Mouse (Mus musculus): ENCODE measurements at regions not wholly inside any gene's neighbourhood (a gene's known extent, or its start where the extent isn't known, plus 50 kb on each side); places are given as distances from the start of the nearest gene placed in this dataset.

DNA sequence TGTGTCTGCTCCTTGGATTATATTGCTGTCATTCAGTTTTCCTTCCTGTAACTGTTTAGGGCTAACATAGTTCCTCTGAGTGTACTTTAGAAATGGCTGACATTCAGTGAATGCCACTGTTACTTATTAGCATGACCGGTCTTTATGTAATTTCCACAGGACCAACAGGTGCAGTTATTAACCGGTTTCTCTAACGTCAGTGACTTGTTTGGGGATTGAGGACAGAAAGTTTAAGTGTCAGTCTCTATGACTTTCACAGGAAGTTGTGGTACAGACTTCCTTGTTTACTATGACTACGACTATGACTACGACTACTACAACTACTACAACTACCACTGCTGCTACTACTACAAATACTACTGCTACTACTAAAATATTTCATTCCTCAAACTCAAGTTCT lies 170.4 kb upstream of the Ptger4 start:
- Histone ChIP-seq H3K27ac (ENCODE audit: insufficient read depth, low read length) (no peak overlapping the region), H3K4me3 (ENCODE audit: insufficient read depth, low read length) (no peak overlapping the region), H3K4me1 (ENCODE audit: control insufficient read depth, insufficient read depth, low read length) (no peaks in the 10 kb centered on the region)
- TF ChIP-seq CTCF (IDR thresholded peaks at IDR 0.05; ENCODE audit: extremely low read depth, insufficient read depth, low read length) (no peak), POLR2A (IDR thresholded peaks at IDR 0.05; ENCODE audit: extremely low read depth, insufficient read depth, low read length) (no peak)

- H3K4me3 ChIP-seq (ENCODE audit: insufficient read depth, low read length): no peak overlapping the region
- no peak overlapping the region for H3K27ac ChIP-seq (ENCODE audit: insufficient read depth, low read length)
- H3K4me1 ChIP-seq (ENCODE audit: control insufficient read depth, insufficient read depth, low read length): no peaks in the 10 kb centered on the region
- TF ChIP-seq POLR2A (IDR thresholded peaks at IDR 0.05; ENCODE audit: extremely low read depth, insufficient read depth, low read length): no peak
- no peak for TF ChIP-seq CTCF (IDR thresholded peaks at IDR 0.05; ENCODE audit: extremely low read depth, insufficient read depth, low read length)
These were observed 172.0 kb upstream of the Ptger4 start for GRCm38 (mm10) chr15:5416031-5416430.

- Histone ChIP-seq H3K4me1 (ENCODE audit: control insufficient read depth, insufficient read depth, low read length) (no peaks in the 10 kb centered on the region), H3K27ac (ENCODE audit: insufficient read depth, low read length) (no peak overlapping the region), H3K4me3 (ENCODE audit: insufficient read depth, low read length) (no peak overlapping the region)
- TF ChIP-seq CTCF (IDR thresholded peaks at IDR 0.05; ENCODE audit: extremely low read depth, insufficient read depth, low read length) (no peak), POLR2A (IDR thresholded peaks at IDR 0.05; ENCODE audit: extremely low read depth, insufficient read depth, low read length) (no peak)
These were observed 182.7 kb upstream of the Ptger4 start for GRCm38 (mm10) chr15:5426641-5427040.

- H3K27ac ChIP-seq (ENCODE audit: insufficient read depth, low read length): no peak overlapping the region
- H3K4me3 ChIP-seq (ENCODE audit: insufficient read depth, low read length): no peak overlapping the region
- TF ChIP-seq CTCF (IDR thresholded peaks at IDR 0.05; ENCODE audit: extremely low read depth, insufficient read depth, low read length) (no peak), POLR2A (IDR thresholded peaks at IDR 0.05; ENCODE audit: extremely low read depth, insufficient read depth, low read length) (no peak)
- no peaks in the 10 kb centered on the region for H3K4me1 ChIP-seq (ENCODE audit: control insufficient read depth, insufficient read depth, low read length)
These were observed 183.5 kb upstream of the Ptger4 start for GRCm38 (mm10) chr15:5427319-5428048.

DNA sequence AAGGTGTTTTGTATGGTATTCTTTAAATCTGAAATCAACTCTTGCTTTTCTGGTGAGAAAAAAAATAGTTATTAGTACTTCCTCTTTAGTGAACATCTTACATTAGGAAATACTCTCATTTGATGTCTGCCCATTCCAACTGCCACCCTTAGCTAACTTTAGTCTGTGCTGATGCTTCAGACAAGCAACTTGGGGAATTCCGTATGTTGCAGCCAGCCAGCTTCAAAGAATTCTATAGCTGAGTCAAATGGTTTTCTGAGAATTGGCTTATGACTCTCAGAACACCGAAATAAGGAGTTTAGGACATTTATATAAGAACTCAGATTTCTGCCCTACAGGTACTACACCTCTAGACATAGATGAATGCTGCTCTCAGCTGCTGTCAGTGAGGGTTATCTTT lies 188.0 kb upstream of the Ptger4 start:
- Histone ChIP-seq H3K4me1 (ENCODE audit: control insufficient read depth, insufficient read depth, low read length) (no peaks in the 10 kb centered on the region), H3K4me3 (ENCODE audit: insufficient read depth, low read length) (no peak overlapping the region), H3K27ac (ENCODE audit: insufficient read depth, low read length) (no peak overlapping the region)
- TF ChIP-seq CTCF (IDR thresholded peaks at IDR 0.05; ENCODE audit: extremely low read depth, insufficient read depth, low read length) (no peak), POLR2A (IDR thresholded peaks at IDR 0.05; ENCODE audit: extremely low read depth, insufficient read depth, low read length) (no peak)

DNA sequence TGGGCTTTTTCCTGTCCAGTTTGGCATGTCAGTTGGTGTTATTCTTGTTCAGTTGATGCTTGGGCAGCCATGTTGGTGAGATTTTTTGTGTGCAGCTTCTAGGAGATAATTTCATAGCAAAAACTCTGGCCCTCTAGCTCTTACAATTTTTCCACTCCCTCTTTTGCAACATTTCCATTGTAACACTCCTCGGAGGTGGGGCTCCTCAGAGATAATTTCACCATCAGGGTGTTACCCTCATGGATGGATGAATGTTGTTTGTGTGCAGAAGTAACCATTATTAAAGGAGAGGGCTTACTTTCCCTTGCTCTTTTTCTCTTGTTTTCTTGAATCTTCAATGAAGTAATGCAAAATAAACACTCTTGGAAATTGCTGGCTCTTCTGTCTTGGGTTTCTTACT lies 193.0 kb upstream of the Ptger4 start:
- no peak overlapping the region for H3K4me3 ChIP-seq (ENCODE audit: insufficient read depth, low read length)
- H3K4me1 ChIP-seq (ENCODE audit: control insufficient read depth, insufficient read depth, low read length): no peaks in the 10 kb centered on the region
- H3K27ac ChIP-seq (ENCODE audit: insufficient read depth, low read length): no peak overlapping the region
- TF ChIP-seq POLR2A (IDR thresholded peaks at IDR 0.05; ENCODE audit: extremely low read depth, insufficient read depth, low read length): no peak
- TF ChIP-seq CTCF (IDR thresholded peaks at IDR 0.05; ENCODE audit: extremely low read depth, insufficient read depth, low read length): no peak

DNA sequence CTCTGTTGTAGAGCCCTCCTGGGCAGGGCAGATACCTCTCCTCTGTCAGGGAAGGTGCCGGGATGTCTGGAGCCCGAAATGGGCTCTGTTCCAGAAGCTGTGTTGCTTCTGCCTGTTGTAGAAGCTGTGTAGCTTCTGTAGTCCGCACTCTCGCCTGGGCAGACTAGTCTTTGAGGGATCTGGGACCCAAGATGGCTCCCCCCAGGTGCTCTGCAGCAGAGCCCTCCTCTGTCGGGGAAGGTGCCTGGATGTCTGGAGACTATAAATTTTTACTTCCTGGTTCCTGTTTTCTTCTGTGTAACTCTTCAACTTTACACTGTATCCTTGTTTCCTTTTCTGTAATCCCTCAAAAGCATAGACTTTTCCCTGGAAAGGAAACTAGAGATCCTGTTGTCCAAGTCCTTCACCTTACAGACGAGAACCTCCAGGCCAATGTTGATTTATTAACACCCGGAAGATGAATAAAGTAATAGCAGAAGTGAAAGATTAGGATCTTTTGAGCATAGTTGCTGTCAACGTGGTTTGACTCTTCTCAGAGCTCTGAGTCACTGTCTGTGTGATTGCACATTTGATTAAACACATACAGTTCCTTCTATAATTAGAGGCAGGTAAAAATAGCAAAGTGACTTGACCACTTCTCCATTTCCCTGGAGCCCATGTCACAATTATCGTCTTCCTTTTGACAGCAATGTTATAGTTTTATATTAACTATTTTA lies 202.2 kb upstream of the Ptger4 start:
- TF ChIP-seq POLR2A (IDR thresholded peaks at IDR 0.05; ENCODE audit: extremely low read depth, insufficient read depth, low read length): no peak
- TF ChIP-seq CTCF (IDR thresholded peaks at IDR 0.05; ENCODE audit: extremely low read depth, insufficient read depth, low read length): no peak
- no peak overlapping the region for H3K4me3 ChIP-seq (ENCODE audit: insufficient read depth, low read length)
- H3K27ac ChIP-seq (ENCODE audit: insufficient read depth, low read length): no peak overlapping the region
- no peaks in the 10 kb centered on the region for H3K4me1 ChIP-seq (ENCODE audit: control insufficient read depth, insufficient read depth, low read length)

GRCm38 (mm10) chr15:5446756-5447314 lies 202.8 kb upstream of the Ptger4 start:
- Histone ChIP-seq H3K4me3 (ENCODE audit: insufficient read depth, low read length) (no peak overlapping the region), H3K4me1 (ENCODE audit: control insufficient read depth, insufficient read depth, low read length) (no peaks in the 10 kb centered on the region), H3K27ac (ENCODE audit: insufficient read depth, low read length) (no peak overlapping the region)
- TF ChIP-seq POLR2A (IDR thresholded peaks at IDR 0.05; ENCODE audit: extremely low read depth, insufficient read depth, low read length) (no peak), CTCF (IDR thresholded peaks at IDR 0.05; ENCODE audit: extremely low read depth, insufficient read depth, low read length) (no peak)

DNA sequence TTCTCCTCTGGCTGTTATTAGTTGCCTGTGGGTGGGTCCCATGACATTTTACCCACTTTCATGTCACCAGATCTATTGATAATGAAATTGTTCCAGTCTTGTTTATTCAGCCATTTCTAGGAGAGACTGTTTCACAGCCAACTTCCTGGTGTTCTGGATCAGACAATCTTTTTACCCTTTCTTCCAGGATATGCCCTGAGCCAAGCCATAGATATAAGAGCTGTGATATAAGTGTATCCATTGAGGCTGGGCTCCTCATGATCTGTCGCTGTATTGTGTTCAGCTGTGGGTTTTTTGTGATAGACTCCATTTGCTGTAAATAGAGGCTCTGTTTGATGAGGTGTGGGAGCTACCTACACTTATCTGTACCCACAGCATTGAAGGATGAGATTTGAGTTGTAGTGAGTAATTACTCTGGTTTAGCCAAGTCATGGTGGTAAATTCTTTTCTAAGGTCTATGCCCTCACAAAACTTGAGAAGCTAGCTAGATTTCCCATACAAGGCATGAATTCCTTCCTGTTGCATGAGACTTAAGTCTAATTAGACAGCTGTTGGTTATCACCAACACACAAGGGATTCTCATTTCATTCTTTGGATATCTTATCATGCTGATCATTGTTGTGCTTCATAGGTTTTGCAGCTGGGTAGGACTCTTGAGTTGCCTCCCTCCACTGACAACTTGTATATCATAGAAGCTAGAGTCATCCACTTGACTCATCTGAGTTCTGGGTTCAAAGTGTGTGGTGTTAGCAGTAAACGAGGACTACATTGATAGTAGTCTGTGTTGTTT lies 203.9 kb upstream of the Ptger4 start:
- Histone ChIP-seq H3K4me1 (ENCODE audit: control insufficient read depth, insufficient read depth, low read length) (no peaks in the 10 kb centered on the region), H3K4me3 (ENCODE audit: insufficient read depth, low read length) (no peak overlapping the region), H3K27ac (ENCODE audit: insufficient read depth, low read length) (no peak overlapping the region)
- no peak for TF ChIP-seq CTCF (IDR thresholded peaks at IDR 0.05; ENCODE audit: extremely low read depth, insufficient read depth, low read length)
- TF ChIP-seq POLR2A (IDR thresholded peaks at IDR 0.05; ENCODE audit: extremely low read depth, insufficient read depth, low read length): no peak
